Mouse (Mus musculus) erythroblast, embryonic 14.5 days (primary cell): ENCODE results near the gene Tmem50a.

Experiments
- GATA1 ChIP-seq: IDR thresholded peaks from 2 replicates; pipeline ENCODE4 v1.6.1; 2012; ENCODE audit warnings: low read length, inconsistent platforms, mixed read lengths
- TAL1 ChIP-seq: IDR thresholded peaks from 3 replicates; pipeline ENCODE4 v1.6.1; 2012; ENCODE audit warnings: low read length, inconsistent platforms, mixed read lengths

GRCm38 (mm10) chr4:134928464-134928836 is 13.6 kb upstream of the Tmem50a start:
- TF ChIP-seq GATA1 (no peak), TAL1 (no peak)
